Mouse (Mus musculus) adrenal gland, postnatal 14 days (tissue): ENCODE results near the gene Sh3glb1. TPM values are rescaled to one million over a fixed set of nuclear protein-coding genes. Genes with fewer than 3 reads are reported as not detected.

ENCODE experiments used
- DNase-seq: peaks from one replicate; pipeline ENCODE4 v3.0.0; 2021; ENCODE audit warnings: mixed read lengths
- total RNA-seq: library from RNA; stranded (reverse); gene quantifications from 2 replicates; pipeline ENCODE4 v1.2.3, GENCODE M21; 2021

Sh3glb1 gene
- total RNA-seq, 1 experiment from 2014 or later, result 266 TPM

DNA sequence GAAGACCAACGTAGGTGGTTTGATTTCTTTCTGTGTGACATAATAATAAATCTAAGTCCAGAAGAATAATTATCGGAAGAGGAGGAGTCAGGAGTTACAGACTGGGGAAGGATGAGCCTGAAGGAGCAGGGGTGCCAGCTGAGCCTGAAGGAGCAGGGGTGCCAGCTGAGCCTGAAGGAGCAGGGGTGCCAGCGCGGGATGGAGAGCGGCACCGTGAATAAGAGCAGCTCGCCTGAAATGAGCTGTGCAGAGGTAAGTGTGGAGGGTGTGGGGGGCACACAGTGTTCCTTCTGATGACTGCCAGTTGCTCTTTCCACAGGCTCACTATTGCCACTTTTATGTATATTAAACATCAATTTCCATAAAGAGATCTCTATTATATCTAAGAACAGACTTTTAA, 5.1 kb downstream of the Sh3glb1 start:
- DNase-seq, result peak; percentile 29

DNA sequence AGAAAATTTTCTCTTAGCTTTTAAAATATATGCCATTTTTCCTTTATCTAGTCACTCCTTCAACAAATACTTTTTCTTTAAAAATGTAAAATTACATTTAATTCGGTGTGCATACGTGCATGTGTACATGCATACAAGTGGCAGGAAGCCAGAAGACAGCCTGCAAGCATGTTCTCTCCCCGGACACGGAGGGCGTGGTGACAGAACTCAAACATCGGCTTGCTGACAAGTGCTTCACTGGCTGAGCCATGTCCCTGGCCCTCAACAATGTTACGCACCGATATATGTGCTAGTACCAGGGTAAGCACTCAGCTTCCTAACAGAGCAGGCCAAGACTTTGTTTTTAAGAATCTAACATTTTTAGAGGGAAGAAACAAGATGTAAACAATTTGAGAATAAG, 5.5 kb downstream of the Sh3glb1 start:
- DNase-seq, result peak; percentile 36

DNA sequence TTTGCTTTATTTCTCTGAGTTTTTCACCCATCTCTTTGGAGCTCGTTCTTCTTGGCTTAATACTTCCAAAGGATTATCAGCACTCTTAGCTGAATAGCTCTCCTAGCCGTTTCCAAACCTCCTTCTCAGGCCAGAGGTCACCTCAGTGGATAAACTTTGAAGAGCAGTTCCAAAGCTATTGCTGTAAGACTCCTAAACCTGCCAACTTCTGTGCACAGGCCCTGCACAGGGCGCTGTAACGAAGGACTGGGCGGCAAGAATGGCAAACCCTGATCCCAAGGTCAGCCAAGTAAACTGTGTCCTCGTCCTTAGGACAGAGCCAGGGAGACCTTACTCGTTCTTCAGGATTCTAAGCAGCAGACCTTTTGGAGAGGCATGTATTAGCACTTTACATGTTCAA, 6.0 kb downstream of the Sh3glb1 start:
- peak; percentile 71 for DNase-seq

DNA sequence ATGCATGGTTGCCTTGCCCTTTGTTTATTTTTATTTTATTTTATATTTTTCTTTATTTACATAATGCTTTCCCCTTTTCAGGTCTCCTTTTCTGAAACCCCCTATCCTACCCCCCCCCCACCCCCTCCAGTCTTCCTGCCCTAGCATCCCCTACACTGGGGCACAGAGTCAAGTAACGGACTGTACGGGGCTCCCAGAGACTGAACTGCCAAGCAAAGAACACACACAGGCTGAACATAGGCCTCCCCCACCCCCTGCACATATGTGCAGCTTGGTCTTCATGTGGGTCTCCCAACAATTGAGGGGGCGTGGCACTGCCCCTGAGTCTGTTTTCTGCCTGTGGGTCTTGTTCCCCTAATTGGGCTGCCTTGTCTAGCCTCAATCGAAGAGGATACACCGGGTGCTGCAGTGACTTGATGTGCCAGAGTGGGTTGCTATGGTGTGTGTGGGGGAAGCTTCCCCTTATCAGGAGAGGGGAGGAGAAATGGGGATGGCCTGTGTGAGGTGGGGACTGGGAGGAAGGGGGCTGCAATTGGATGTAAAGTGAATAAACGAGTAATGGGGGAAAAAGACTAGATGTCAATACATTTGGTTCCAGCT, 8.4 kb downstream of the Sh3glb1 start:
- no peak for DNase-seq

DNA sequence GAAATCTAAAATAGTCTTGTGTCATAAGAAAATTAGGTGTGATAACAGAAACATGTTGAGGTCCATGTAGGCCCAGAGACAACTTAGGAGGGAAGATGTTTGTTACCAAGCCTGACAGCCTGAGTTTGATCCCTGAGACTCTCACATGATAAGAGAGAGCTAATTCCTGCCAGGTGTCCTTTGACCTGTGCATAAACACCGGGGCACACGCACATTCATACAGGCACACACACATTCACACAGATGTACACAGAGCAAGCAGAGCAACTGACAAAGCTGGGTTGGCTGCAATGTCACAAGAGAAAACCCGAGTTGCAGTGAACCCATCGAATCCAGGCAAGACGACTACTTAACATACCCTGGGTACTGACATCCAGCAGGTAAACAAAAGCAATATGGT, 11.5 kb downstream of the Sh3glb1 start:
- DNase-seq, result no peak

DNA sequence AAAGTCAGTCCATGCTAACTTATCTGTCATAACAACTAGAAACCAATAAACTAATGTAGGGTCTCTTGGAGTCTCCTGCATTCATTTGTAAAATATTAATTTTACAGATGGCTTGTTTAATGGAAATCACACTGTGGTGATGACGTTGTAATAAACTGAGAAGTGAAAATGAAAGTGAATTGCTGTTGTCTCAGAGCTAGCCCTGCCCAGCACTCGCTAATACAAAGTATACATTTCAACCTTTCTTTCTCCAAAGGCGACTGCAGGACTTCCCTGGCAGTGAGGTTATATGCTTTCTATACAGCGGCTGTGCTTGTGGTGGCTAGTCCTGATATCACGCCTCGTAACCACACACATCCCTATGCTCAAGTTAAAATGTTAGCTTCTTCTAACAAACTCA, 16.2 kb downstream of the Sh3glb1 start:
- DNase-seq, result no peak

DNA sequence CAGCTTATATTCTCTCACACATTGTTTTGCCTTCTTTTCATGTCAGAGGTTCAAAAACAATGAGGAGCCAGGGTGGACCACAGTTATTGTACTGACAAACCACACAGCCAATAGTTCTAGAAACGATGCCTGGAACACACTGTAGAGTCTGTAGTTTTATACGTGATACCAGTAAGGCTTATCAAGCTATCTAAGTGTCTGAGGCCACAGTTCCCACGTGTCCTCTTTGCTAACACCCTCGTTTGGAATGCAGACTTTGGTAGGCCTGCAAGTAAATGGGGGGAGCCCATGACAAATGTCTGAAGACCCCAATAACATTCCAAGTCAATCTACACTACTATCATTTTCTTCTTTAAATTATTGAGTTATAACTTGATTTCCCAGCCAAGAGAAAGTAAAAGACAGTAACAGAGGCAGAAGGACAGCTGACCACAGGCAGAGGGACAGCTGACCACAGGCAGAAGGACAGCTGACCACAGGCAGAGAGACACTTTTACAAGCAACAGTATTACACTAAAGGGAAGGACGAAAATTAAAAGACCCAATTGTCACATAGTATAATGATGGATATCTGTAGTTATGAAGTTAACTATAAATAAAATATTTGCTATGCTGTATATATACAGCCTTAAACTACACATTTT, 21.2 kb downstream of the Sh3glb1 start:
- DNase-seq, result no peak

DNA sequence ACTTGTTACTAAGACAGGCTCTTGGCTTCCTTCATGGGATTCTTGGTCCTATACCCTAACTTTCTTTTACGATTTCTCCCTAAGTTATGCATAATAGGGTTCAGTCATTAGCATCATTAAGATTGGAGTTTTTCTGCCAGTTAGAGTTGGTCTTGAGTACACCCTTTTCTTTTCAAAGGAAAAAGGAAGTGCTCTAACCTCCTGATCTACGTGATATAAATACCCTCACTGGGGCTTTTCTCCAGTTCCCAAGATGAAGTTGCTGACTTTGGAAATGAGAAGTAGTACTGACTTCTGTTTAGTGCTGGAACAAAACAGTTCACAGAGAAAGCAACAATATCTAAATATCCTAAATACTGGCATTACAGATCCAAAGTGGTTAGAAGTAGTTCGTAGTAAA, 22.2 kb downstream of the Sh3glb1 start:
- no peak for DNase-seq

DNA sequence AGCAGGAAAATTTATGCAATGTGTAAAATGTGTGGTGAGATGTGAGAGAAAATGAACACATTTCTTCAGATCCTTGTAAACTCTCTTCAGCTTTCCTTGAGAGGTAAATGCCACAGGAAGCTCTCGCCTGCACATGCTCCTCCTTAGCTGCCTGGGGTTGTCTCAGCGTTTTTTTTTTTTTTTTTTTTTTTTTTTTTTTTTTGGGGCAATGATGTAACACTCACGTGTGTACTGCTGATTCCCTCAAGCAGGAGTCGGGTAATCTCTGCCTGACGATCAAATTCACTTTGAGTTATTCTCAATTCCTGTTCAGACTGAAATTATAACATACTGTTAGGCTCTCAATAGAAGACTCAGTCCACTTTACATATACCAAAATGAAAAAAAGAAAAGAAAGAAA, 23.0 kb downstream of the Sh3glb1 start:
- no peak for DNase-seq

DNA sequence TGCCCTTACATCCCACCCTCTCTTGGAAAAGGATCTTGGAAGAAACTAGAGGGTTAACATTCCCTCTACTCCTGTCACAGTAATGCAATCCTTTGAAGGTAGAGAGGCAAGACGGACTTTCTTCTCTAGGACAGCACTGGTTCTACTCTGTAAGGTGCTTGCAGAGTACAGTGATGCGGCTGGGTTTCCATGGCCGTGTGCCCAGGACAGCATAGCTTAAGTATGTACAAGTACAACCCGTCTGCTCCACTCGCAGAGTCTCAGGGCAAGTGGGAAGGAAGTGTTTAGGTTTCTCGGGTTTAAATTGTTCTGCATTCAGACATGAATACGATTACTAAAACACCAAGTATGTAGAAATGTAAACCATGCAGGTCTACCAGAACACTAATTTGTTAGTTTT, 25.2 kb downstream of the Sh3glb1 start:
- no peak for DNase-seq

DNA sequence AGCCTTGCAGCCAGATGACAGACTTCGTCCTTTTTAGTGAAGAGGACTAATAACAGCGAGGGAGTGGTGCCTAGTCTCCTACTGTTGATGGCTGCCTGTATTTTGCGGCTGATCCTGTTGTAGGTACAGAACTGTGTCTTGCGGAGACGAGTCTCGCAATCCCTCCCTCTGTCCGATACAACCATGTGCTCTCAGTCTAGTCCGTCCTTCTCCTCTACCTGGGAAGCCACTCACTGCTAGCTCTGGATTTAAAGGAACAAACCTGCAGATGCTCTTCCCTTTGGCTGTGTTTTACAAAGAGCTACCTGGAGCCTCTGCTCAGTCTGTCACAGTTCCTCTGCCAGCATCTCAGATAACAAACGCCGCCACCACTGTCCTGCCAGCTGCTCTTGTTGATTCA, 26.1 kb downstream of the Sh3glb1 start:
- no peak for DNase-seq

DNA sequence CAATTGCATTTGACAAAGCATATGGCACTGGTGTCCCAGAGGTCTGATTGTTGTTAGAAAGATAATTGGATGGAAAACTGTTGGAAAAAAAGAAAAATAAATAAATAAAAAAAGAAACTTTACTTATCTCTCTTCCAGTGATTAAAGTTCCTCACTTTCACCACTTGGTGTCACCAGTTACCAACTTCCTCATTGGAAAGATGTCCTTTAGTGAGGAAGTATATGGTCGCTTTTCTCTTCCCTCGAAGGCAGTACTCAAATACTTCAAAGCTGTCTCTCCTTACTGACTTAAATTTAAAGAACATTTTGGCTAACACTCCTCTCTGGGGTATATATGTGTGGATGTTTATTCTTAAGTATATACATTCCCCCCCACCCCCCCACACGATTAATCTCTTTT, 28.1 kb downstream of the Sh3glb1 start:
- no peak for DNase-seq

DNA sequence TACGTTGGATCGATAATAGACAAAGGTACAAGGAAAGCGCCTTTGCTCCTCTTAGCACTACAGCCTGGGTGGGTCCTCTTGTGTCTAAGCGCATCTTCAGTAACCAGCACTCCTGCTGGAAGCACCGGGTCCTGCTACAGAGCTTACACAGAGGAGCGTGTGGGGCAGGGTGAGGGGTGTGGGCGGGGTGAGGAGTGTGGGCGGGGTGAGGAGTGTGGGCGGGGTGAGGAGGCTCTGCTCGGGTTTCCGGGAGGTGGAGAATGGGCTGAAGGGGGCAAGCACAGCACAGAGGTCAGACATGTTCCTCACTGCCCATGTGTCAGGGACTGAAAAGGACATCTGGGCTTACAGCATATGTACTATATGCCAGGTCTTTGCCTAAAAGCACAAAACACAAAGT, 30.9 kb downstream of the Sh3glb1 start:
- peak; percentile 77 for DNase-seq

DNA sequence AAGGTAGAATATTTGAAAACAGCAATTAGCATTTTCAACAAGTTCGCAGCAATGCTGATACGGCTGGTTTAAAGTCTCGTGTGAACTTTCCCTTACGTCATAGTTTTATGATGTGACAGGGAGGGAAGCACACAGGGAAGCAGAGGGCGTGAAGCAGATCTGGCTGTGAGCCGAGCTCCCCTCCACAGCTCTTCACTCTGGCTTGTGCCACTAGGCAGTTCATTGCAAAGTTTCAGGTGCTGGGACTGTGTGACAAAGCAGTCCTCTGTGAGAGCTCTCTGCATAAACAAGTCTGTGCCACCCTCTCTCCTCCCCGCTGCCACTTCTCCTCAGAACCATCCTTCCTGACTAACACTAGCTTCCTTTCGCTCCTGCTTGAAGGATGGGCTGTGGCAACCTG, 31.9 kb downstream of the Sh3glb1 start:
- DNase-seq, result no peak

DNA sequence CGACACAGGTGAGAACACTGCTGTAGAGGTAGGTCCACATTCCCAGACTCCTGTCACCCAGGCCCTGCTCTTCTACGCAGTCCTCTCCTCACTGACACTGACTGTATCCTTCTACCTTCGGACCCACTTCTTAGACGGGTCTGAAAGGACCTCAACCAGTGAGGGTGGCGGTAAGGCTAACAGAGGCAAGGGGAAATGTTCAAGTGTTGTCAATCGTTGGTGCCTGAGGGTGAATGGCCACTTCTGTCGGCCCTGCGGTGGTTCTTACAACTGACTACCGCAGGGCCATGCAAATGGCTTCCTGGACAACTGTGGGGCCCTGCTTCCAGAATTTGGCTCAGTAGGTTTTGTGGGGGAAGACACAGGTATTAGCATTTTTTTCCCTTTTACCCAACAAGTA, 32.5 kb downstream of the Sh3glb1 start:
- DNase-seq, result no peak

DNA sequence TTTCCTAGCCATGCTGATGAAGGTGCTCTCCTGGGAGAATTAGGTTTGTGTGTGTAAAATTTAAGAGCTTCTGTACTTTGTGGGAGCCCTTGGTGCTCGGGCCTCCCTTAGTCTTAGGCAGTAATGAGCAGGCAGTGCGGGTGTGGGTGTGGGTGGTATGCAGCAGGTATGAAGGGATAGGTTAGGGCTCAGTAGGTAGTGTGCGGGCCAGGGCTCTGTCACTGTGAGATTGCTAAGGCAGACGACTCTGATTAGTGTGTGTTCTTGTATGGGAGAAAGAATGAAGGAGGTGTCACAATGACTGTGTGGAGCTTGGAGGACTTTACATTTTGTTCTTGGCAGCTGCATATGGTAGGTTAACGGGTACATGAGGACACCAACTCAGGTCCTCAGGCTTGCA, 34.0 kb downstream of the Sh3glb1 start:
- DNase-seq, result no peak

DNA sequence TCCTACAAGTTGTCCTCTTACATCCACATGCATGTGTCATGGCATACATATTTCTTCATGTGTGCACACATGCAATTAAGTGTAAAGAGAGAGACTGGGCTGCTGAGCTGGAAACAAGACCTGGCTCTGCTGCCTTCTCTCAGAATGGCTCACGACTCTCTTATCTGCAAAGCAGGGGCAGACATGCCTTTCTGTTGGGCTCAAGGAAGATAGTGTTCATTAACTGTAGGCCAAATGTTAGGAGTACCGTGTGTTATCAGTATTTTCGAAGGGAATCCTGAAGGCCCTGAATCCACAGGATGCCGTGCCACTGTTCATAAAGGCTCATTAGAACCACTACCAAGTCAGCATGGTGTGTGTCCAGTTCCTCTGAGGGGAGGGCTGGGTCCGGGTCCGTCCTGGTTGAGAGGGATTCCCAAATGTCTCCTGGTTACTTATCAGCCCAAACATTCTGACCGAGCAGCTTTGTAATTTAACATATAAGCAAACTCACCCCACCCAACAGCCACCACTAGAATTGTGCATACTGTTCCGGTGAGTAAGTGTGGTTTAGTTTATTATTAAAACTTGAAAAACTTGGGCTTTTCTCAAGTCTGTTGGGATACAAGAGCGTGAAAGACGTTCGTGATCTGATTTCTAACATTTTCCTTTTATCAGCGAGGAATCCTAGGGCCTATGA, 36.9 kb downstream of the Sh3glb1 start:
- DNase-seq, result no peak

DNA sequence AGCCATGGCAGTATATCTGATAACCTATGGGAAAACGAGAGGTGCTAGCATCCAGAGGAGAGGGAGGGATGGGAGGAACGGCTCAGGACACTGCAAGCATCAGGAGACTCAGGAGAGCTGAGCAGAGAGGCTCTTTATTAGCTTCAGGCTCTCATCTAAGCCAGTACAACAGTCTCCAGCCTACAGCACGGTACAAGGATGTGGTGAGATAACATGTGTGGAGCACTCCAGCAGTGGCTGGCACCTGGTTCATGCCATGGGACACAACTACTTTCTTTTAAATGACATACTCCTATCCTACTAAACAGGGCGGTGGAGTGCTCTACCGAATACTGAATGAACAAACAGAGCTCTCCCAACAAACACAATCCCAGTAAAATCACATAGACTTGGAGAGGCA, 38.6 kb downstream of the Sh3glb1 start:
- DNase-seq, result no peak

DNA sequence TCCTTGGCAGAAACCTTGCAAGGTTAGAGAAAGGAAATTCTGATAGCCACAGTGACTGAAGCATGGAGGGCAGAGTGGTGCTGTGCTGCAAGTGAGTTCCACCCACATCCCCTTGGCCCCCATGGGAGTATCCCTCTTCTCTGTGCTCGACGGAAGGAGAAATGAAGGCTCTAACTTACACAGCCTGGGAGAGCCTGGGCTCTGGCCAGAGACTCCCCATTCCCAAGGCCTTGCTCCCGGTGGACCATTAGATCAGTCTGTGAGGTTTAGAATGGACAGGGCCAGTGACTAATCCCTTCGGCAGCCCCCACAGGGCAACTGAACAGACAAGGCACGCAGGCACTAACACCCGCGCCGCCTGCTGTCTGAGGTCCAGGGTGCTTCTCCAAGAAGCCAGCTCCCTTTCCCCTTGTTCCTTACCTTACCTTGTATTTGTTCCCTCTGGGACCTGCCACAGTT, 40.4 kb downstream of the Sh3glb1 start:
- no peak for DNase-seq

DNA sequence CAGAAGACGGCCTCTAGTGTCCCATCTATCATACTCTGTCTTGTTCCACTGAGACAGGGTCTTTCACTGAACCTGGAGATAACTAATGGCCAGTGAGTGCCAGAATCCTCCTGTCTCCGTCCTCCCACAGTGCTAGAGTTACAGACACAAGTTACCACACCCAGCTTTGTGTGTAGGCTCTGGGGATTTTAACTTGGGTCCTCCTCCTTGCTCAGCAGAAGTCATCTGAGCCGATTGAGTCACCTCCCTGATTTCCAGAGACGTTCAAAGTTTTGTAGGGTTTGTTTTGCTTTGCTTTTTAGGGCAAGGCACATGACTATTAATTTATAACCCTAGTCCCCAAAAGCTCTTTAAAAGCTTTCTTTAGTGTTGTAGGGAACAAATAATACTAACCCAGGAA, 41.0 kb downstream of the Sh3glb1 start:
- no peak for DNase-seq

DNA sequence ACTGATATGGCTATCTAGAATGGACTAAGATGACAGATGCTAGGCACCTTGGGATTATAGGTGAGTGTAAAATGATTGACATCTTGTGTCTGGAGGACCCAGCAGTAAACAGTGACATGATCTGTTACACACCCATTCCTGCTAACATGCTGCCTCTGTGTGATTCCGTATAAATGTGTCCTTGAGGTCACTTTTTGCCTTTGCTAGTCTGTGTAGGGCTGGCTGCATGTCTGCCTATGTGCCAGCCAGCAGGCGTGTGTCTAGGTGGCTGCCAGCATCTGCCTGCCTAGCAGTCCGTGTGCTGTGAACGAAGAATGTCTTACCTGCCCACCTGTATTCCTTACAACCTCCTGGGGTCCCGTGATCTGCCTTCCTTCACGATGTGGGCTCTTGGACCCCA, 42.4 kb downstream of the Sh3glb1 start:
- DNase-seq, result no peak

DNA sequence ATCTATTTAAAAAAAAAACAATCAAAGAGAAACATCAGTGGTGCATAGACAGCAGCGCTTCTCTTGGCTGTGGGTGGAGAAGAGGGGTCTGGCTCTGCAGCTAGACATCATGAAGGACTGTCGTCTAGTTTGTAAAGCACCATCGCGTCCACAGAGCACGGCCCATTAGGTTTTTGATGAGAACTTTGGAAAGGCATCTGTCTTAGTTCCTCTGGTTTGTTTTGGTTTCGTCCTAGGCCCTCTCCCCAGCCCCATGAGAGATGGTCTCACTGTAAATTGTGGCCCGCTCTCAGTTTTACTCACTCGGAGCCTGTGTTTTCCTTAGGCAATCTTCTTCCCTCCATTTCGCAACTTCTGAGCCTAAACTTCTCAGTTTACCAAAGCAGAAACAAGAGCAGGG, 43.9 kb downstream of the Sh3glb1 start:
- no peak for DNase-seq

DNA sequence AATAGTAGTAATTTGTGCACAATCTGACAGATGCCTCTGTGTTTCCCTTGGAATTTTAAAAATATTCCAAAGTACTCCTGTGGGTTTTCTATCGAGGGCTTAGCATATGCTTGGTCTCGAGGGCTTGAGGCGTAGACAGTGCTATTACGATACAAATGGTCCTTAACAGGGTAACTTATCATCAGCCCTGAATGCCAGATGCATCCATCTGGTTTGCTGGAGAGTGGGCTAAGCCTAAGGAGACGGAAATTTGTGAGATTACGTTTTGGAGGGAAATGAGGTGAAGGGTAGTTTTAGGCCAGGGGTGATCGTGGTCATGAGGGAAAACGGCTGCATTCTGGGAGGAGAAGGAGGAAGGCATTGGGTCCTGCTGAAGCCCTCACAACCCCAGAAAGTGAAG, 48.1 kb downstream of the Sh3glb1 start:
- no peak for DNase-seq
